Mouse (Mus musculus) embryonic facial prominence, embryonic 14.5 days (tissue): ENCODE measurements around the gene 4931408C20Rik. TPM values are rescaled to one million over a fixed set of nuclear protein-coding genes. Genes with fewer than 3 reads are reported as not detected.

ENCODE experiments used
- ATAC-seq: fragments of 200-750 bp; cut with Nextera tagmentation; 2 replicates; pipeline ENCODE4 v1.8.0; 2017; ENCODE audit warnings: low read depth, moderate number of reproducible peaks, moderate TSS enrichment
- DNase-seq: peaks from one replicate; pipeline ENCODE4 v3.0.0-alpha.2; 2015; ENCODE audit warnings: low spot score
- H3K27ac ChIP-seq: fragments of 300-500 bp; sonication (generic); replicated peaks from 2 replicates; pipeline ENCODE4 v1.5.1; 2014; ENCODE audit warnings: low read depth, mild to moderate bottlenecking, low read length, moderate library complexity
- H3K27me3 ChIP-seq: fragments of 300-500 bp; sonication (generic); replicated peaks from 2 replicates; pipeline ENCODE4 v1.6.1; 2014; ENCODE audit warnings: low read length; ENCODE audit not compliant: control insufficient read depth, insufficient read depth
- H3K36me3 ChIP-seq: fragments of 300-500 bp; sonication (generic); 2 replicates; pipeline ENCODE4 v1.6.1; 2014; ENCODE audit warnings: low read length, mixed read lengths; ENCODE audit not compliant: control insufficient read depth, insufficient read depth
- H3K4me1 ChIP-seq: fragments of 300-500 bp; sonication (generic); 2 replicates; pipeline ENCODE4 v1.6.1; 2014; ENCODE audit warnings: antibody characterized with exemption, low read length; ENCODE audit not compliant: control insufficient read depth, insufficient read depth
- H3K4me2 ChIP-seq: fragments of 300-500 bp; sonication (generic); 2 replicates; pipeline ENCODE4 v1.6.1; 2014; ENCODE audit warnings: low read depth, mild to moderate bottlenecking, low read length, moderate library complexity, mixed read lengths
- H3K4me3 ChIP-seq: fragments of 300-500 bp; sonication (generic); 2 replicates; pipeline ENCODE4 v1.5.1; 2014; ENCODE audit warnings: low read depth, mild to moderate bottlenecking, low read length
- H3K9ac ChIP-seq: fragments of 300-500 bp; sonication (generic); 2 replicates; pipeline ENCODE4 v1.6.1; 2014; ENCODE audit warnings: low read depth, mild to moderate bottlenecking, low read length, moderate library complexity, mixed read lengths
- H3K9me3 ChIP-seq: fragments of 300-500 bp; sonication (generic); 2 replicates; pipeline ENCODE4 v1.6.1; 2016; ENCODE audit warnings: low read length; ENCODE audit not compliant: control insufficient read depth
- WGBS: fragments of 180-500 bp; shearing (Covaris S2); extraction: QIAGEN DNeasy Blood & Tissue Kit; methylation state at CpG from one replicate; pipeline ENCODE4 v1.1.7; 2014; 5-methylcytosine and 5-hydroxymethylcytosine counted together
- polyA plus RNA-seq: library from polyadenylated mRNA; unstranded; fragments of >200 nt; fragmentation: Nextera tagmentation; extraction: Ambion mirVana; gene quantifications from 2 replicates; pipeline ENCODE4 v1.2.1, GENCODE M21; 2014

The 4931408C20Rik gene
- not detected in 2 replicates for polyA plus RNA-seq

DNA sequence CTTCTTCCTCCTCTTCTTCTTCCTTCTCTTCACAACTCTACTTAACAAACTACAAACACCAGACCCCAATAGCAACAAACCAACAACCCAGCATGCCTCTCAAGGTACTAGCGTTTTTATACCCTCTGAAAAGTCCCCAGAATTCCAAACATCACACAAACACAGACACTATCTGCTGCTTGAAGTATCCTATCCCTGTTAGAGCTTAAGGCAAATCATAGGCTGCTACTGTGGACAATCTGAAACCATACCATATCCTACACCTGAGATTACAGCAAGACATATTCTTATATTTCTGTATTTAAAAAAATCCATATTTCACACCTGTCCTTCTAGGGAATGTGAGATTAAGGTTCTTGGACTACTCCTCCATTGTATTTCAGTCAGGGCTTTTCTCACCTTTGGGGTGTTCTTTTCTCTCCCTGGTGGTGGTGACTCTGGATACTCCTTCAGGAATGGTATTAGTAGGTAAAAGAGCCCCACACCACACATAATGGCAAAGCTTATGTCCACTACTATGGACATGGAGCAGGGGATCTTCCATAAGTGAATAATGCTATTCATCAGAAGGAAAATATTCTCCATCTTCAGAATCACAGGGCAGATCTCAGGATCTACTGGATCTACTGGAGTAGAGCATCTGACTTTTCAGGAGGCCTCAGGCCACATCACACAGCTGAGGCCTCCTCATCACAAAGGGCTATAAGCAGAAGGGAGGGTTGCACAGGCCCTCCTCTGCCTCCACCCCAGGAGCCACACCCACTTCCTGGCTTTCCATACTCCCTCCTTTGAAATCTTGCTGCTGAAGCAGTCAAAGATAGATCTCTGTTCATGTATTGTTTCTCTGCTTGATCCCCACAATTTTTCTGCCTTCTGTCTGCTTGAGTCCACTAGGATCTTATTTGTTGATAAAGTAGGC lies at the start of gene 4931408C20Rik:
4931408C20Rik (minus strand) TSS at position 619 of the 919 bp plus-strand sequence.
- Histone ChIP-seq H3K27me3 (no peaks in the 10 kb centered on the region), H3K4me3 (no peak within 1 kb of the TSS), H3K36me3 (no peaks in the 10 kb centered on the region), H3K27ac (no peak within 1 kb of the TSS), H3K9ac (no peak within 1 kb of the TSS), H3K4me2 (no peak within 1 kb of the TSS), H3K9me3 (no peaks in the 10 kb centered on the region), H3K4me1 (no peaks in the 10 kb centered on the region)
- 32% methylated on average over 1 of the region's 1 CpGs for WGBS
- ATAC-seq (peak; percentile 83), DNase-seq (peak; percentile 32)

- DNase-seq (peak; percentile 8), ATAC-seq (peak; percentile 70)
- H3K27ac ChIP-seq: no peak overlapping the region
- no peaks in the 10 kb centered on the region for H3K36me3 ChIP-seq
- WGBS: 68% methylated on average over 1 of the region's 1 CpGs
- no peak overlapping the region for H3K4me2 ChIP-seq
- H3K9ac ChIP-seq: no peak overlapping the region
- no peak overlapping the region for H3K4me3 ChIP-seq
- H3K9me3 ChIP-seq: no peaks in the 10 kb centered on the region
- H3K27me3 ChIP-seq: no peaks in the 10 kb centered on the region
- H3K4me1 ChIP-seq: no peaks in the 10 kb centered on the region
Observed at GRCm38 (mm10) chr1:26687926-26688325, 666 bp upstream of the 4931408C20Rik start.

- Histone ChIP-seq H3K27me3 (no peaks in the 10 kb centered on the region), H3K27ac (no peak overlapping the region), H3K4me1 (no peaks in the 10 kb centered on the region), H3K4me2 (no peak overlapping the region), H3K4me3 (no peak overlapping the region), H3K9me3 (no peaks in the 10 kb centered on the region), H3K9ac (no peak overlapping the region), H3K36me3 (no peaks in the 10 kb centered on the region)
- ATAC-seq (no peak), DNase-seq (peak; percentile 16)
Observed at GRCm38 (mm10) chr1:26685952-26686693, 1.1 kb downstream of the 4931408C20Rik start.

GRCm38 (mm10) chr1:26685383-26685782 lies 1.9 kb downstream of the 4931408C20Rik start:
- ATAC-seq (no peak), DNase-seq (no peak)
- H3K4me3 ChIP-seq: no peak overlapping the region
- no peak overlapping the region for H3K4me2 ChIP-seq
- no peaks in the 10 kb centered on the region for H3K36me3 ChIP-seq
- WGBS: 73% methylated on average over 3 of the region's 3 CpGs
- no peaks in the 10 kb centered on the region for H3K27me3 ChIP-seq
- H3K4me1 ChIP-seq: no peaks in the 10 kb centered on the region
- H3K9ac ChIP-seq: no peak overlapping the region
- no peak overlapping the region for H3K27ac ChIP-seq
- no peaks in the 10 kb centered on the region for H3K9me3 ChIP-seq

GRCm38 (mm10) chr1:26649704-26650388 lies 37.4 kb downstream of the 4931408C20Rik start:
- H3K36me3 ChIP-seq: no peaks in the 10 kb centered on the region
- WGBS: 54% methylated on average over 1 of the region's 1 CpGs
- H3K4me3 ChIP-seq: no peak overlapping the region
- H3K9ac ChIP-seq: no peak overlapping the region
- no peak overlapping the region for H3K27ac ChIP-seq
- peak; percentile 67; the same call in 1 of the 2 replicates for ATAC-seq
- H3K27me3 ChIP-seq: no peaks in the 10 kb centered on the region
- peak; percentile 14 for DNase-seq
- no peaks in the 10 kb centered on the region for H3K9me3 ChIP-seq
- no peaks in the 10 kb centered on the region for H3K4me1 ChIP-seq
- H3K4me2 ChIP-seq: no peak overlapping the region

- Histone ChIP-seq H3K4me1 (no peaks in the 10 kb centered on the region), H3K27ac (no peak overlapping the region), H3K27me3 (no peaks in the 10 kb centered on the region), H3K9me3 (no peaks in the 10 kb centered on the region), H3K4me3 (no peak overlapping the region), H3K9ac (no peak overlapping the region), H3K36me3 (no peaks in the 10 kb centered on the region), H3K4me2 (no peak overlapping the region)
- DNase-seq: no peak
- WGBS: 89% methylated on average over 5 of the region's 5 CpGs
- no peak for ATAC-seq
Observed at GRCm38 (mm10) chr1:26636051-26636450, 51.2 kb downstream of the 4931408C20Rik start.
